Mouse (Mus musculus) brain, adult 10 weeks (tissue): ENCODE results near the gene Spata32. TPM values are rescaled to one million over a fixed set of nuclear protein-coding genes. Genes with fewer than 3 reads are reported as not detected.

Experiments used
- polyA plus RNA-seq: library from polyadenylated mRNA; stranded (reverse); fragments of 350-450 nt; fragmentation: Illumina TruSeq; extraction: RNeasy Lipid Tissue Mini Kit (QIAGEN cat#74804); gene quantifications from one replicate; pipeline ENCODE4 v1.2.3, GENCODE M21; 2015; ENCODE audit warnings: low read depth, low replicate concordance

The Spata32 gene
- 0.71 TPM for polyA plus RNA-seq

DNA sequence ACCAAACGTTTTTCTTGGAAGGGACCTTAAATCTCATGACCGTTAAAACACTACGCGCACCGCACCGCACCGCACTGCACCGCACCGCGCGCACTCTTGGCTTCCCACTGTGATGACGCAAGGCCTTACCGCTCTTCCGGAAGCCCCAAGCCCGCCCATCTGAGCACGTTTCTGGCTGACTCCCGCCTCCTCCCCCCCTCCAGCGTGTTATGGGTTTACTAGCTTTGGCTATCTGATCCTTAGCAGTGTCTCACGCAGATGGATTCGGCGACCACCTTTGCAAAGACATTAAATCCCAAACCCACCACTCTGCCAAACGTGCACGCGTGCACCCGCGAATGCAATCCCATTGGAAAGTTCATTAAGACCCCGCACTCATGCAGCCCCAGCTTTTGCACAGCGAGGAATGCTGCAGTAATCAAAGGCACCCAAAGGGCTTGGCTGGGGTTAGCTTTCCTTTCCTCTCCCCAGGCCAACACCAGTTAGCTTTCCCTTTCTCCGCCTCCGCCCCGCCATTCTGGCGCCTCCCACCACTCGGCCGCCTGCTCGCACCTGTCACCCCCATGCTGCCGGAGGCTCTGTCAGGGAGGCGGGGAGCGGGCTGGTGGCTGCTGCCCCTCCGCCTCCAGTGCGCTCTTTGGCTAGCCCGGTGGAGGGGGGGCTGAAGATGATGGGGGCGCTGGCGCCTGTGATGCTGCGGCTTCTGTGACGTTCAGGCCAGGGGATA lies at the start of gene Spata32:
TSS of gene Spata32 (minus strand) at position 643 of the 727 bp plus-strand sequence.

DNA sequence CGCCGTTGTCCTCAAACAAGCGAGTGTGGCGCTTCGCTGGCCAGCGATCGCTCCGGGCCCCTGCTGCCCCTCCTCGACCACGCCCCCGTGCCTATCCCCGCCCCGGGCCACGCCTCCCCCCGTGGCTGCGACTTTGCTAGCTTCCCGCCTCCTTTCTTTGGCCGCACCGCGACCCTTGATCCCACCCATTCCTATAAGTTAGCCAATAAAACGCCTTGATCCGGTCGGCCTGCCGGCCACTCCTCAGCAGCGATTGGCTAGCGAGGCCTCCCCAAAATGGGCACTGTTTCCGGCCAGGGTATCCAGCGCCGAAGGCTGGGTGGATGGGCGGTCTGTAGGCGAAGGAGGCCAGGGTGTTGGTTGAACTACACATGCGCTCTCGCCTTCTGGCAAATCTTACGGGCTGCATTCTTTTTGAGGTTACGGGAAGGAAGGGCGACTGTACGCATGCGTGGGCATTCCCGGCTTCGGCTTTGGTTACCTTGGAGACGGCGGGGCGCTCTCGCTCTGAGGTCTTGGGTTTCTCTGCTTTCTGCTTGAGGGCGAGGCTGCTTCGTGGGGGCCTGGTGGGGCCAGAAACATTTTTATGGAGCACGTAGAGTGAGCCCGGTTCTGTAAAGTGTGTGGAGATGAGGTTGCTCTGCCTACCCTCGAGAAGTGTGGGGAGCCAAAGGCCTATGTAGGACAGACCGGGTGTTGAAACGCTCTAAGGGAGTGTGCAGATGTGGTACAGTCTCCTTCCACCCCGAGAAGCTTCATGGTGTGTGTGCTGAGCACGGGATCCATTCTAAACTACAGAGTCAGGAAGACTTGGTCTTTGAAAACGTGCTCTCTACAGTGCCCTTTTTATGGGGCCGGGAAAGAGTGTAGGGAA lies 49.4 kb upstream of the Spata32 start, which contains the start of gene Map3k14:
TSS of gene Map3k14 (minus strand) at position 127 of the 874 bp plus-strand sequence.

DNA sequence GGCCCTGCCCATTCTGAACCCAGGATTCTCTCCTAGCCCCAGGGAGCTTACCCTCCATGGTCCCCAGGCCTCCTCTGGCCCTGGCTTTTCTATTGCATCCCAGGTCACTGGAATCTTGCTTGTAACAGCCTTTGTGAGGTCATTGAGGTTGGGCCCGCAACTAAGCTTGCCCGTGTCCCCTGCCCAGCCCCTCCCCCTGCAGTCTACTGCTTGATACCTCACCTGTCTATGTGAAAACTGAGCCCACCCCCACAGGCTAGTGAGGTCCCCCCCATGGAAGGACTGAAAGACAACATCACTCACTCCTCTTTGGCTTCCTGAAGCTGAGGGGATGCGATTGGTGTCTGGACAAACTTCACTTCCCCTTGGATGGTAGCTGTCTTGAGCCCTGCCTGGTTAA lies 9.8 kb downstream of the Spata32 start, which contains the start of gene 1700023F06Rik:
TSS of gene 1700023F06Rik (minus strand) at position 101 of the 400 bp plus-strand sequence.

GRCm38 (mm10) chr11:103170494-103171285 lies 47.5 kb downstream of the Spata32 start, which contains the start of gene Fmnl1:
Gene Fmnl1 (plus strand): TSS chr11:103171107.

Other genes starting within 250 kb of the Spata32 start
- 87.5 TPM for gene Nmt1, start 190.2 kb downstream of the Spata32 start, polyA plus RNA-seq
- 42.0 TPM for gene Dcakd, start 190.1 kb downstream of the Spata32 start, polyA plus RNA-seq
- 12.3 TPM for gene Plcd3, start 116.8 kb downstream of the Spata32 start, polyA plus RNA-seq
- gene Acbd4, start 116.8 kb downstream of the Spata32 start, polyA plus RNA-seq = 55.3 TPM
- 34.8 TPM for gene Hexim1, start 102.2 kb downstream of the Spata32 start, polyA plus RNA-seq
- 18.1 TPM for gene Hexim2, start 86.0 kb downstream of the Spata32 start, polyA plus RNA-seq
- 100 TPM for gene Fmnl1, start 47.3 kb downstream of the Spata32 start, polyA plus RNA-seq
- gene 1700023F06Rik, start 9.9 kb downstream of the Spata32 start, polyA plus RNA-seq = 2.3 TPM
- 3.1 TPM for gene Map3k14, start 49.0 kb upstream of the Spata32 start, polyA plus RNA-seq
- 10.3 TPM for gene Arhgap27, start 145.3 kb upstream of the Spata32 start, polyA plus RNA-seq
- 10.1 TPM for gene Plekhm1, start 194.3 kb upstream of the Spata32 start, polyA plus RNA-seq